Mouse (Mus musculus): Measurements from ENCODE around the gene Tagap.

DNA sequence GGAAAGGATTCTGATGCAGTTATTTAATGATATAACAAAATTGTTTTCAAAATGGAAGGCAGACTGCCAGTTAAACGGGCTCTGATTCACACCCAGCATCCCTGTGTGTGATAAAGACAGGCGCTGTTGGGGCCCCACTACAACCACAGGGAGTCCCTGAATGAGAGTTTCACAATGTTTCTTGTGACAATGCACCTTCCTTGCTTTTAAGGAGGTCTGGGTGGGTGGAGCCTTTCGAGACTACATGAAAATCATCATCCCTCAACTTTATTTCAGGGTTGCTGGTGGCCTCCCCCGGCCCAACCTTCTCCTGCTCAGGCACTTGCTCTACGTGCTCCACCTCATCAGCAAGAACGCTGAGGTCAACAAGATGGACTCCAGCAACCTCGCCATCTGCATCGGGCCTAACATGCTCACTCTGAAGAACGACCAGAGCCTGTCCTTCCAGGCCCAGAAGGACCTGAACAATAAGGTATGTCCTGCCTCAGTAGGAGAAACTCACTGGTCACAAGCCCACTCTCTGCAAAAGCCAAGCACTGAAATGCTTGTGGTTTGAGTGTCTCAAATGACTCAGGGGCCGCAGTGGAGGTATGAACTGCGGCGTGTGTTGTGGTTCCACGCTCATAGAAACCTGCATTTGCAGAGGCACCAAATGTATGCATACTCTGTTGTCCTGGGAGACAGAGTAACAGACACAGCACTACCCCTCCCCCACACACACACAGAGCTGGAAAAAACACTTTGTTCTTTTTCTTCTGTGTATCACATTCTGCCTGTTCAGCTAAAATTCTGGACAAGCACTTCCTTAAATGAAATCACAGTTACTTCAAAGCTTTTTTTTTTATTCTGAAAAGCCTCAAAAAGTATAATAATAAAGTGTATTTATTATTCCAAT is 5.5 kb downstream of the Tagap start:
- TF ChIP-seq CTCF (IDR thresholded peaks at IDR 0.05; ENCODE audit: low read depth) (no peak), EP300 (IDR thresholded peaks at IDR 0.05; ENCODE audit: low read depth) (no peak)

Data from liver, postnatal 0 days (tissue).